Mouse (Mus musculus): ENCODE data around the gene Cdk2ap2.

DNA sequence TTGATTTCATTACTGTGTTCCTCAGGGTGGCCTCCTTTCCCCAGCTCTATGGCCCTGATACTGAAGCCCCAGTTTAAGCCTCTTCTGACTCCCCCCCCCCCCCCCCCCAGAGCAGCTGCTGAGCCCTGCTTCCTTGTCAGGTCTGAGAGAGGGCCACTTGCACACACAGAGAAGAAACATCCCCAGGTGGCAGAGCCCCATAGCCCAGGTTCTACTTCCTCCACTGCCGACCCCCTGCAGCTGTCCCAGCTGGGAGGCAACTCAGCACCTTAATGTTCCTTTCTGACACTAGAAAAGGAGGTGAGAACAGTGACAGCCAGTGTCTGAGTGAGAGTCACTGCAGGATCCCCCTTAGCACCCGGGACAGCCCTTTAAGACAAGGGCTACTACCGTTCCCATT lies 6.8 kb downstream of the Cdk2ap2 start:
- no peak for TF ChIP-seq GATA1 (IDR thresholded peaks at IDR 0.05; ENCODE audit: low read length)
- TF ChIP-seq TAL1 (IDR thresholded peaks at IDR 0.05; ENCODE audit: low read length), result no peak
